Mouse (Mus musculus): ENCODE data around the gene Ppp1r12c. TPM values are rescaled to one million over a fixed set of nuclear protein-coding genes. Genes with fewer than 3 reads are reported as not detected.

The Ppp1r12c gene
- total and polyA plus RNA-seq, 2 experiments from 2014 or later = 34.6 to 75.5 TPM

- 85% methylated on average over 4 of the region's 4 CpGs for WGBS
- Histone ChIP-seq H3K4me2 (ENCODE audit: low read depth, low read length, poor library complexity, severe bottlenecking) (peak overlapping the region; percentile 78; the same call in 1 of the 2 replicates), H3K9ac (replicated peaks; ENCODE audit: low read length, poor library complexity, severe bottlenecking) (peak overlapping the region; percentile 50; the same call in 1 of the 2 replicates), H3K4me1 (ENCODE audit: insufficient read depth, low read length) (peaks cover 20% of the 10 kb centered on the region; the same call in 1 of the 2 replicates), H3K27me3 (ENCODE audit: insufficient read depth, low read length) (no peaks in the 10 kb centered on the region), H3K36me3 (ENCODE audit: insufficient read depth, low read length) (peaks cover 27% of the 10 kb centered on the region), H3K27ac (ENCODE audit: low read depth, low read length) (0 out of 2 replicates have a peak overlapping the region, but pooled peaks have one; percentile 18), H3K9me3 (ENCODE audit: low read length) (no peaks in the 10 kb centered on the region), H3K4me3 (ENCODE audit: low read depth, low read length) (no peak overlapping the region)
- TF ChIP-seq CTCF (IDR thresholded peaks at IDR 0.05) = no peak
- DNase-seq (ENCODE audit: low spot score) = no peak
- ATAC-seq (ENCODE audit: low FRiP score) = no peak
Measured at GRCm38 (mm10) chr7:4499034-4499433, 2.4 kb downstream of the Ppp1r12c start.

DNA sequence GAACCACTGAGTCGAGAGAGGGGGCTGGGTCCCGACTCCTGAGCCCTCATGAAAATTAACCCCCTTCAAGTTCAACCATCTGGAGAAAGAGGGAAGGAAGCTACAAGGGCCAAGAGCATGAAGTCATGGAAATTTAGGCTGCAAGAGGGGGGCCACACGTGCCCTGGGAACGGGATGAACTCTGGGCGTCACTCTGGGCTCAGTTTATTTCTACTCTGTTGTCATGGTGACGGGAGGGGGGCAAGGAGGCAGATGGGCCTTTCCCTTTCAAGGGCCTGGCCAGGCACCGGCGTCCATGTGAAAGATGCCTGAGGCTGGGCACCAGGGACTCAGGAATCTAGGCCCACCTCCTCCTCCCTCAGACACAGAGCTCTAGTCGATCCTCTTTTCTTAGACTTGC, 3.2 kb downstream of the Ppp1r12c start:
- Histone ChIP-seq H3K9me3 (ENCODE audit: low read length) (no peaks in the 10 kb centered on the region), H3K9ac (replicated peaks; ENCODE audit: low read length, poor library complexity, severe bottlenecking) (no peak overlapping the region), H3K4me2 (ENCODE audit: low read depth, low read length, poor library complexity, severe bottlenecking) (peak overlapping the region; percentile 23; the same call in 1 of the 2 replicates), H3K4me3 (ENCODE audit: low read depth, low read length) (no peak overlapping the region), H3K27me3 (ENCODE audit: insufficient read depth, low read length) (no peaks in the 10 kb centered on the region), H3K27ac (ENCODE audit: low read depth, low read length) (no peak overlapping the region), H3K4me1 (ENCODE audit: insufficient read depth, low read length) (peaks cover 20% of the 10 kb centered on the region; the same call in 1 of the 2 replicates), H3K36me3 (ENCODE audit: insufficient read depth, low read length) (peaks cover 27% of the 10 kb centered on the region)
- ATAC-seq (ENCODE audit: low FRiP score) (no peak), DNase-seq (ENCODE audit: low spot score) (peak; percentile 76)
- no peak for TF ChIP-seq CTCF (IDR thresholded peaks at IDR 0.05)
- 10% methylated on average over 9 of the region's 9 CpGs for WGBS

- H3K4me3 ChIP-seq (ENCODE audit: low read depth, low read length) = no peak overlapping the region
Measured at GRCm38 (mm10) chr7:4497271-4497903, 4.1 kb downstream of the Ppp1r12c start.

GRCm38 (mm10) chr7:4496468-4496867, 5.0 kb downstream of the Ppp1r12c start:
- no peak for TF ChIP-seq CTCF (IDR thresholded peaks at IDR 0.05)
- peaks cover 20% of the 10 kb centered on the region; the same call in 1 of the 2 replicates for H3K4me1 ChIP-seq (ENCODE audit: insufficient read depth, low read length)
- H3K9me3 ChIP-seq (ENCODE audit: low read length) = no peaks in the 10 kb centered on the region
- H3K9ac ChIP-seq (replicated peaks; ENCODE audit: low read length, poor library complexity, severe bottlenecking) = no peak overlapping the region
- H3K4me2 ChIP-seq (ENCODE audit: low read depth, low read length, poor library complexity, severe bottlenecking) = no peak overlapping the region
- 96% methylated on average over 3 of the region's 3 CpGs for WGBS
- no peak overlapping the region for H3K27ac ChIP-seq (ENCODE audit: low read depth, low read length)
- peaks cover 31% of the 10 kb centered on the region for H3K36me3 ChIP-seq (ENCODE audit: insufficient read depth, low read length)
- ATAC-seq (ENCODE audit: low FRiP score) (no peak), DNase-seq (ENCODE audit: low spot score) (no peak)
- no peak overlapping the region for H3K4me3 ChIP-seq (ENCODE audit: low read depth, low read length)
- no peaks in the 10 kb centered on the region for H3K27me3 ChIP-seq (ENCODE audit: insufficient read depth, low read length)

More at GRCm38 (mm10) chr7:4497271-4497903, 4.1 kb downstream of the Ppp1r12c start:
- H3K4me2 ChIP-seq (ENCODE audit: low read depth, low read length, poor library complexity, severe bottlenecking) = no peak overlapping the region
- no peak for ATAC-seq (ENCODE audit: low FRiP score)
- H3K9ac ChIP-seq (replicated peaks; ENCODE audit: low read length, poor library complexity, severe bottlenecking) = no peak overlapping the region
- no peak overlapping the region for H3K27ac ChIP-seq (ENCODE audit: low read depth, low read length)
- H3K9me3 ChIP-seq (ENCODE audit: low read length) = no peaks in the 10 kb centered on the region
- DNase-seq (ENCODE audit: low spot score) = no peak
- TF ChIP-seq CTCF (IDR thresholded peaks at IDR 0.05) = no peak
- H3K36me3 ChIP-seq (ENCODE audit: insufficient read depth, low read length) = peaks cover 27% of the 10 kb centered on the region
- 89% methylated on average over 9 of the region's 9 CpGs for WGBS
- H3K27me3 ChIP-seq (ENCODE audit: insufficient read depth, low read length) = no peaks in the 10 kb centered on the region
- H3K4me1 ChIP-seq (ENCODE audit: insufficient read depth, low read length) = peaks cover 20% of the 10 kb centered on the region; the same call in 1 of the 2 replicates

DNA sequence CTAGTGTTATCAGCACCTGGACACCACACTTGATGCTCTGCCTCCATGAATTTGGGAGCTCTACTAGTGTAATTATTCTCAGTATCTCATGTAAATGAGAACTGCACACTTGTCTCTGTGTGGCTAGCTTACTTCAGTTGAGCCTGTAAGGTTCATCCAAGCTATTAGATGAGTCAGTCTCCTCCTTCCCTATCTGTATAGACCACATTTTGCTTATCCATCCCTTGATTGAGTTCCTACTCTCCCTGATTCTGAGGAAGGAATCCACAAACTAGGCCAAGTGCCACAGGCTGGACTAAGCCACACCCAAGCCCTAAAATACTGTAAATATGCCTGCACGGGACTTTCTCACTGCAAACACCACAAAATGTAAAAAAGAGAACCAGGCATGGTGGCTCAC, 7.5 kb downstream of the Ppp1r12c start:
- peaks cover 39% of the 10 kb centered on the region for H3K36me3 ChIP-seq (ENCODE audit: insufficient read depth, low read length)
- no peak for TF ChIP-seq CTCF (IDR thresholded peaks at IDR 0.05)
- WGBS = 84% methylated on average over 1 of the region's 1 CpGs

More for the DNA sequence above, 7.5 kb downstream of the Ppp1r12c start:
- ATAC-seq (ENCODE audit: low FRiP score) (no peak), DNase-seq (ENCODE audit: low spot score) (no peak)
- H3K4me3 ChIP-seq (ENCODE audit: low read depth, low read length) = no peak overlapping the region
- no peak overlapping the region for H3K9ac ChIP-seq (replicated peaks; ENCODE audit: low read length, poor library complexity, severe bottlenecking)
- H3K27me3 ChIP-seq (ENCODE audit: insufficient read depth, low read length) = no peaks in the 10 kb centered on the region
- no peak overlapping the region for H3K27ac ChIP-seq (ENCODE audit: low read depth, low read length)
- no peak overlapping the region for H3K4me2 ChIP-seq (ENCODE audit: low read depth, low read length, poor library complexity, severe bottlenecking)
- H3K9me3 ChIP-seq (ENCODE audit: low read length) = no peaks in the 10 kb centered on the region
- peaks cover 8% of the 10 kb centered on the region; the same call in 1 of the 2 replicates for H3K4me1 ChIP-seq (ENCODE audit: insufficient read depth, low read length)
